Mouse (Mus musculus) neural tube, embryonic 11.5 days (tissue): ENCODE results near the gene Cwc25. TPM values are rescaled to one million over a fixed set of nuclear protein-coding genes. Genes with fewer than 3 reads are reported as not detected.
A peak's percentile ranks its signal among the peaks of the same experiment; 100 is the strongest.

Experiments
- ATAC-seq: fragments of 200-750 bp; cut with Nextera tagmentation; 2 replicates; pipeline ENCODE4 v1.8.0; 2017; ENCODE audit warnings: moderate number of reproducible peaks, mild to moderate bottlenecking, moderate TSS enrichment, moderate library complexity; ENCODE audit not compliant: insufficient read depth, low FRiP score, low TSS enrichment
- DNase-seq: peaks from one replicate; pipeline ENCODE4 v3.0.0-alpha.2; 2015; ENCODE audit warnings: low spot score
- H3K27ac ChIP-seq: fragments of 300-500 bp; sonication (generic); 2 replicates; pipeline ENCODE4 v1.5.1; 2014; ENCODE audit warnings: low read depth, mild to moderate bottlenecking, low read length
- H3K27me3 ChIP-seq: fragments of 300-500 bp; sonication (generic); 2 replicates; pipeline ENCODE4 v1.6.1; 2014; ENCODE audit warnings: mild to moderate bottlenecking, low read length, mixed read lengths; ENCODE audit not compliant: control insufficient read depth, insufficient read depth
- H3K36me3 ChIP-seq: fragments of 300-500 bp; sonication (generic); 2 replicates; pipeline ENCODE4 v1.6.1; 2014; ENCODE audit warnings: mild to moderate bottlenecking, low read length, moderate library complexity, mixed read lengths; ENCODE audit not compliant: control insufficient read depth, insufficient read depth
- H3K4me1 ChIP-seq: fragments of 300-500 bp; sonication (generic); 2 replicates; pipeline ENCODE4 v1.6.1; 2014; ENCODE audit warnings: low read length, mixed read lengths; ENCODE audit not compliant: control insufficient read depth, insufficient read depth
- H3K4me2 ChIP-seq: fragments of 300-500 bp; sonication (generic); 2 replicates; pipeline ENCODE4 v1.6.1; 2014; ENCODE audit warnings: low read depth, mild to moderate bottlenecking, moderate library complexity
- H3K4me3 ChIP-seq: fragments of 300-500 bp; sonication (generic); 2 replicates; pipeline ENCODE4 v1.5.1; 2014; ENCODE audit warnings: low read depth, low read length
- H3K9ac ChIP-seq: fragments of 300-500 bp; sonication (generic); 2 replicates; pipeline ENCODE4 v1.6.1; 2014; ENCODE audit warnings: mild to moderate bottlenecking, low read length
- H3K9me3 ChIP-seq: fragments of 300-500 bp; sonication (generic); 2 replicates; pipeline ENCODE4 v1.6.1; 2016; ENCODE audit warnings: low read length; ENCODE audit not compliant: control insufficient read depth
- WGBS: fragments of 180-500 bp; shearing (Covaris S2); extraction: QIAGEN DNeasy Blood & Tissue Kit; methylation state at CpG from one replicate; pipeline ENCODE4 v1.1.7; 2014; 5-methylcytosine and 5-hydroxymethylcytosine counted together
- polyA plus RNA-seq: library from polyadenylated mRNA; unstranded; fragments of >200 nt; fragmentation: Nextera tagmentation; extraction: Ambion mirVana; gene quantifications from 2 replicates; pipeline ENCODE4 v1.2.1, GENCODE M21; 2014

The Cwc25 gene
- 13.3 and 13.7 TPM in 2 replicates for polyA plus RNA-seq

DNA sequence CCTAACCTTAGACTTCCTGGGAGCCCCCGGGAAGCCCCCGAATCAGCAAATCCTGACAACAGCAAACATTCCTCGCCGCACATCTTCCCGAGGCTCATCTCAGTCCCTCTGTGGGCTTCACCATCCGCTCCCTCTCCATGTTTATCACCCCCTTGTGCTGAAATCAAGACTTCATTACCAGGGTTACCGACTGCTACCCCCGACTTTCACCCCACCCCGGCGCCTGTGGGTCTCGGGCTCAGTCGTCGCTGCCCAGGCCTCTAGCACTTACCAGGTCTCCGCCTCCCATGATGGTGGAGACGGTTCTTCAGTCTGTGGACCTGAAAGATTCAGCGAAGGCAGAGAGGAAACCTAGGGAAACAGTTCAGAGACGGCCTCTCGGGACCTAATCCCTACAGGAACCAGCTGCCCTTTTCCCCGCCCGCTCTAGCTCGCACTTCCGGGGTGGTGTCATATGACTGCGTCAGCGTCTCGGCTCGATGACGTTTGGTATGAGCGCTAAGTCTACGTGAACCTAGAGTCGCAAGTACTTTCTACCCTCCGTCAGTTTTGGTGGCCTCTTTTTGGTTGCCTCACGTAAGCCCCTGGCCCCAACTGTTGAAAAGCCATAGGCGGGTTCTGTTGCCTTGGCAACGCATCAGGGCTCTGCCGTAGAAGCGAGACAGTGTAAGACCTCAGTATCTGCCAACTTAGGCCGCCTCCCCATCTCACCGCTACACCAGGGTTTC, at the start of gene Cwc25:
Cwc25 (minus strand) TSS at position 403 of the 728 bp plus-strand sequence.
- Histone ChIP-seq H3K27me3 (no peaks in the 10 kb centered on the region), H3K27ac (peak within 1 kb of the TSS; percentile 72), H3K9ac (peak within 1 kb of the TSS; percentile 80), H3K4me3 (peak within 1 kb of the TSS; percentile 85), H3K36me3 (peaks cover 8% of the 10 kb centered on the region), H3K9me3 (no peaks in the 10 kb centered on the region), H3K4me1 (peaks cover 8% of the 10 kb centered on the region; the same call in 1 of the 2 replicates), H3K4me2 (peak within 1 kb of the TSS; percentile 74)
- WGBS = 1% methylated on average over 38 of the region's 38 CpGs
- DNase-seq (peak; percentile 97), ATAC-seq (peak; percentile 75)

DNA sequence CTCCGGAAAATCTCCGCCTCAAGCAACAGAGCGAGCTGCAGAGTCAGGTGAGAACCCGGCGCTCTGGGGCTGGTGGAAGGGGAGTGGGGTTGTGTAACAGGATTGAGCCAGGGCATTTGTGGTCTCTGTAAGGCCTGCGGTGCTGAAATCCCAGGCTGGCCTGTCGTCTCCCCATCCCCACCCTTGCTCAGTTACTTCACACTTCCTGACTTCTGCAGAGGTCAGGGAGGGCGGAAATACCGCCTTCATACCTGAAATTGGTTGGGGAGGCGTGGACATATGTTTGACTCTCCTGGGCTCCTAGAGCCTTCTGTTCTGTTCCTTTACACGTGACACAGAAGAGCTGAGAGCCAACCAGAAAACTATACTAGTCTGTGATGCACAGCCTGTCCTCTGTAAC, 49.4 kb upstream of the Cwc25 start:
- 89% methylated on average over 11 of the region's 11 CpGs for WGBS
- Histone ChIP-seq H3K9ac (no peak overlapping the region), H3K27ac (no peak overlapping the region), H3K36me3 (no peaks in the 10 kb centered on the region; the same call in 1 of the 2 replicates), H3K9me3 (no peaks in the 10 kb centered on the region), H3K4me3 (no peak overlapping the region), H3K4me2 (no peak overlapping the region), H3K4me1 (peaks cover 51% of the 10 kb centered on the region), H3K27me3 (no peaks in the 10 kb centered on the region)
- ATAC-seq (no peak), DNase-seq (no peak)

DNA sequence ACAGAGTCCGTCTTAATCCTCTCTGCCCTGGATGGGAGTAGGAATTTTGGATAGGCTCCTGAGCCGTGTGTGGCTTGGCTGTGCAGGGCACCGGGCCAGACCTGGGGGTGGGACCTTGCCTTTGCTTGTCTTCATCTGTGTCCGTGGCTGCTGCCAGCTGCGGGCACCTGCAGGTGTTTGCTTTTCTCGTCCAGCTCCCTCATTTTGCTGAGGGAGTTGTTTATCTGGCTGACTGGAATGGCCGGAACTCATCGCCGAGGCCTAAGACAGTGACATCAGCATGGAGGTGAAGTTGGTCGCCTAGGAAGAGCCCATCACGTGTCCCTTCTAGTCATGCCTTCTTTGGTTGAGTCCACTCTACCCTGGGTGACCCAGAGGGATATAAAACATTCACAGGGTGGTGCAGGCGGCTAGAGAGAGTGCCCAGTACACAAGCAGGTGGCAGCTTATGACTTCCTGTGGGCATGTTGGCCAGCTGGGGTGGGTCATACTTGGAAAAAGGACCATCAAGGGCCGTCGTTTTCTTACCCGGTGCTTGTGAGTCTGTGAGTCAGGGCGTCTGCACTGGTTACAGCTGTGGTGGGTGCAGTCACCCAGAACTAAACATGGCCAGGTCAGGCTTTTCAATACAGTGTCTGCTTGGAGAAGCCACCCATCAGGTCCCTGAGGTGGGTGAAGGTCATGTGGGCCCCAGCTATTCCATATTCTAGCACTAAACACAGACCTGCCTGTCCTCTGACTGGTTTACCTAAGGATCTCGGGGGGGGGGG, 47.6 kb upstream of the Cwc25 start:
- Histone ChIP-seq H3K4me3 (no peak overlapping the region), H3K36me3 (no peaks in the 10 kb centered on the region; the same call in 1 of the 2 replicates), H3K9me3 (no peaks in the 10 kb centered on the region), H3K4me2 (no peak overlapping the region), H3K4me1 (peaks cover 57% of the 10 kb centered on the region), H3K9ac (no peak overlapping the region), H3K27me3 (no peaks in the 10 kb centered on the region), H3K27ac (no peak overlapping the region)
- whole genome bisulfite sequencing = 83% methylated on average over 17 of the region's 17 CpGs
- DNase-seq = no peak
- no peak for ATAC-seq

DNA sequence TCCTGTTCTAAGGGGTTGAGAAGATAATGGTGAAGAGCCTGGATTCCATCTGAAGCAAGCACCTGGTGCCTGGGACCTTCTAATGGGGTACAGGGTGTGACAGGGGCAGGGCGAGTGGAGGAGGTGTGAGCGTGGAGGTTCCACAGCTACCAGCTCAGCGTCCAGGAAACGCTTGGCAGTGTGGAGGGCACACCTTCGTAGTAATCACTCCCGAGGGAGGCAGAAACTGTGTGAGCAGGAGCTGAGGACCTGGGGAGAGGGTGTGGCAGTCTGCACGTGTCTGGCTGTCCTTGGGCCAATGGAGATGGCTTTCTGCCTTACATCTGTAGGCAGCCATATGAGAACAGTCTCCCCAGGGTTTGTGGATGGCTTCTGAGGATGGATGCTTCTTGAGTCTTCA, 46.7 kb upstream of the Cwc25 start:
- no peaks in the 10 kb centered on the region; the same call in 1 of the 2 replicates for H3K36me3 ChIP-seq
- H3K27ac ChIP-seq = peak overlapping the region; percentile 80; the same call in 1 of the 2 replicates
- peak; percentile 16; the same call in 1 of the 2 replicates for ATAC-seq
- 0 out of 2 replicates have a peak overlapping the region, but pooled peaks have one; percentile 32 for H3K4me2 ChIP-seq
- no peak for DNase-seq
- no peaks in the 10 kb centered on the region for H3K9me3 ChIP-seq
- peaks cover 56% of the 10 kb centered on the region for H3K4me1 ChIP-seq
- H3K27me3 ChIP-seq = no peaks in the 10 kb centered on the region
- 68% methylated on average over 7 of the region's 7 CpGs for WGBS
- no peak overlapping the region for H3K4me3 ChIP-seq
- peak overlapping the region; percentile 22; the same call in 1 of the 2 replicates for H3K9ac ChIP-seq

GRCm38 (mm10) chr11:97812491-97812921, 46.1 kb upstream of the Cwc25 start:
- no peaks in the 10 kb centered on the region for H3K27me3 ChIP-seq
- no peaks in the 10 kb centered on the region; the same call in 1 of the 2 replicates for H3K36me3 ChIP-seq
- peak; percentile 68 for ATAC-seq
- H3K9me3 ChIP-seq = no peaks in the 10 kb centered on the region
- H3K27ac ChIP-seq = peak overlapping the region; percentile 80
- H3K4me2 ChIP-seq = peak overlapping the region; percentile 32
- WGBS = 20% methylated on average over 3 of the region's 3 CpGs
- peaks cover 58% of the 10 kb centered on the region for H3K4me1 ChIP-seq
- no peak overlapping the region for H3K4me3 ChIP-seq
- H3K9ac ChIP-seq = peak overlapping the region; percentile 22; the same call in 1 of the 2 replicates
- DNase-seq = peak; percentile 75

DNA sequence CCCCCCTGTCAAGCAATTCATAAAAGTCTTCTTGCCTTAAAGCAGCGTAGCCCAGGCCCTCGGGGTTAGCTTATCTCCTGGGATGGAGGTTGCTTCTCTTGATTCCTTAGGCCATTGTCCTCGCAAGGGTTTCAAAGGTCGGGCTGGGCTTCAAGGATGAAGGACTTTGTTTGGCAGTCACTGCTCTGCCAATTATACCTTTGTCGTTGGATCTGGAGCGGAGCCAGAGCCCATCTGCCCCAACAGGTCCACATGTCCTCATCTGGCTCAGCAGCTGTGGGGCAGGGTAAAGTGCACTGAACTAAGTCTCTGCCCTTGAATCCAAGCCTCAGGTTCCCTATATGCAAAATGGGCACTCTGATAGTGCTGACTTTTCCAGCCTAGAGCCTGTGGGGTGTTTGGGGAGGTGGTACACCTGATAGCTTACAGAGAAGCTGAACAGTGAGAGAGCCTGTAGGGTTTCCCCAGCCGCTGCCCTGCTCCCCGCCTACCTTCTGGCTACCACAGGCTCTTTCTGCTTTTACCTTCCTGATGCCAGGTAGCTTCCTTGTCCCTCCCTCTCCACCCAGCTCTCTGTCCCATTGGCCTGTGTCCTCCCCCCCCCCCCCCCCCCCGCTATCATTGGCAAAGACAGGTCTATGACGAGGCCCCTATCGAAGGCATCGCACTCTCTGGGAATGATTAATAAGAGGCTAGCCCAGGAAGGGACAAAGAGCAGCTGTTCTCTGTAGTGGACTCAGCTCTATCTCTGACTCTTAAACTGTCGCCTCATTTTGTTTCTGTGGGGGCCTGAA, 45.4 kb upstream of the Cwc25 start:
- no peak overlapping the region for H3K4me3 ChIP-seq
- peak overlapping the region; percentile 32 for H3K4me2 ChIP-seq
- H3K27ac ChIP-seq = peak overlapping the region; percentile 80
- 47% methylated on average over 9 of the region's 13 CpGs for WGBS
- no peak for ATAC-seq
- DNase-seq = no peak
- peaks cover 54% of the 10 kb centered on the region for H3K4me1 ChIP-seq
- H3K36me3 ChIP-seq = no peaks in the 10 kb centered on the region; the same call in 1 of the 2 replicates
- H3K27me3 ChIP-seq = no peaks in the 10 kb centered on the region
- no peak overlapping the region; the same call in 1 of the 2 replicates for H3K9ac ChIP-seq
- H3K9me3 ChIP-seq = no peaks in the 10 kb centered on the region

- H3K27me3 ChIP-seq = no peaks in the 10 kb centered on the region
- WGBS = 35% methylated on average over 3 of the region's 3 CpGs
- DNase-seq = no peak
- no peak overlapping the region; the same call in 1 of the 2 replicates for H3K9ac ChIP-seq
- no peaks in the 10 kb centered on the region; the same call in 1 of the 2 replicates for H3K36me3 ChIP-seq
- no peak overlapping the region for H3K4me2 ChIP-seq
- H3K4me1 ChIP-seq = peaks cover 61% of the 10 kb centered on the region
- no peaks in the 10 kb centered on the region for H3K9me3 ChIP-seq
- peak overlapping the region; percentile 44; the same call in 1 of the 2 replicates for H3K27ac ChIP-seq
- no peak overlapping the region for H3K4me3 ChIP-seq
- ATAC-seq = no peak
Observed at GRCm38 (mm10) chr11:97810970-97811369, 44.6 kb upstream of the Cwc25 start.

DNA sequence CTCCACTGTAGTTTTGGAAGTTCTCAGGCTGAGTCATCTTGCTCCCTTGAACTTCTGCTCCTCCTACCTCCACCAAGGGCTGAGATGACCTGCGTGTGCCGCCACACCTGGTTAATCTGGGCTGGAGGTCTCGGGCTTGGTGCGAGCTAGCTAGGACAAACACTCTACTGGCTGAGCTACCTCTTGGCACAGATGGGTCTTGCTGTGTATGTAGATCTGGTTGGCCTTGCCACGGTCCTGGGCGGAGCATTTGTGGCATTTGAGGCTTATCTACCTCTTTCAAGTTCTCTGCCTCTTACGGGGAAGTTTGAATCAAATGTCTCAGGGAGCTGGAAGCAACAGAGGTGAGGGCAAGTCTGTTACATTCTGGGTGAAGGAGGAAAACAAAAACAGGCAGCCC, 44.0 kb upstream of the Cwc25 start:
- no peaks in the 10 kb centered on the region; the same call in 1 of the 2 replicates for H3K36me3 ChIP-seq
- H3K9me3 ChIP-seq = no peaks in the 10 kb centered on the region
- H3K9ac ChIP-seq = no peak overlapping the region; the same call in 1 of the 2 replicates
- H3K27ac ChIP-seq = no peak overlapping the region
- DNase-seq (no peak), ATAC-seq (no peak)
- H3K4me2 ChIP-seq = no peak overlapping the region
- H3K27me3 ChIP-seq = no peaks in the 10 kb centered on the region
- 82% methylated on average over 7 of the region's 7 CpGs for WGBS
- peaks cover 64% of the 10 kb centered on the region for H3K4me1 ChIP-seq
- no peak overlapping the region for H3K4me3 ChIP-seq
